Mouse (Mus musculus): ENCODE measurements around the gene Krtap5-1. TPM values are rescaled to one million over a fixed set of nuclear protein-coding genes. Genes with fewer than 3 reads are reported as not detected.

Gene Krtap5-1
- polyA plus RNA-seq, 1 experiment from 2014 or later, result not detected

Other genes with a start within 250 kb of the Krtap5-1 start
- 76.3 and 83.9 TPM in 2 replicates for gene Mob2, start 236.1 kb downstream of the Krtap5-1 start, polyA plus RNA-seq (2015; fragmentation: Nextera tagmentation; extraction: Ambion mirVana)
- gene Dusp8, start 201.3 kb downstream of the Krtap5-1 start, polyA plus RNA-seq (2015; fragmentation: Nextera tagmentation; extraction: Ambion mirVana), result 2.1 and 2.5 TPM in 2 replicates
- not detected in 2 replicates for gene Gm45618, start 176.4 kb downstream of the Krtap5-1 start, polyA plus RNA-seq (2015; fragmentation: Nextera tagmentation; extraction: Ambion mirVana)
- gene Gm39115, start 161.1 kb downstream of the Krtap5-1 start, polyA plus RNA-seq (2015; fragmentation: Nextera tagmentation; extraction: Ambion mirVana), result not detected in 2 replicates
- gene Gm45337, start 152.5 kb downstream of the Krtap5-1 start, polyA plus RNA-seq (2015; fragmentation: Nextera tagmentation; extraction: Ambion mirVana), result not detected in 2 replicates
- not detected in 2 replicates for gene Gm29735, start 140.0 kb downstream of the Krtap5-1 start, polyA plus RNA-seq (2015; fragmentation: Nextera tagmentation; extraction: Ambion mirVana)
- not detected in 2 replicates for gene Gm4553, start 131.4 kb downstream of the Krtap5-1 start, polyA plus RNA-seq (2015; fragmentation: Nextera tagmentation; extraction: Ambion mirVana)
- not detected in 2 replicates for gene Krtap5-2, start 121.1 kb downstream of the Krtap5-1 start, polyA plus RNA-seq (2015; fragmentation: Nextera tagmentation; extraction: Ambion mirVana)
- not detected in 2 replicates for gene Gm10153, start 106.7 kb downstream of the Krtap5-1 start, polyA plus RNA-seq (2015; fragmentation: Nextera tagmentation; extraction: Ambion mirVana)
- gene Krtap5-3, start 95.8 kb downstream of the Krtap5-1 start, polyA plus RNA-seq (2015; fragmentation: Nextera tagmentation; extraction: Ambion mirVana), result not detected in 2 replicates
- gene Gm7579, start 85.3 kb downstream of the Krtap5-1 start, polyA plus RNA-seq (2015; fragmentation: Nextera tagmentation; extraction: Ambion mirVana), result not detected in 2 replicates
- gene Krtap5-5, start 67.1 kb downstream of the Krtap5-1 start, polyA plus RNA-seq (2015; fragmentation: Nextera tagmentation; extraction: Ambion mirVana), result not detected in 2 replicates
- gene Gm40460, start 56.0 kb downstream of the Krtap5-1 start, polyA plus RNA-seq (2015; fragmentation: Nextera tagmentation; extraction: Ambion mirVana), result not detected in 2 replicates
- not detected in 2 replicates for gene Gm2431, start 38.8 kb downstream of the Krtap5-1 start, polyA plus RNA-seq (2015; fragmentation: Nextera tagmentation; extraction: Ambion mirVana)
- not detected in 2 replicates for gene Gm4559, start 22.8 kb downstream of the Krtap5-1 start, polyA plus RNA-seq (2015; fragmentation: Nextera tagmentation; extraction: Ambion mirVana)
- not detected in 2 replicates for gene Krtap5-4, start 6.4 kb upstream of the Krtap5-1 start, polyA plus RNA-seq (2015; fragmentation: Nextera tagmentation; extraction: Ambion mirVana)
- gene Ifitm10, start 76.6 kb upstream of the Krtap5-1 start, polyA plus RNA-seq (2015; fragmentation: Nextera tagmentation; extraction: Ambion mirVana), result 5.6 and 7.5 TPM in 2 replicates
- gene Gm49369, start 85.5 kb upstream of the Krtap5-1 start, polyA plus RNA-seq (2015; fragmentation: Nextera tagmentation; extraction: Ambion mirVana), result 2.5 and 3.2 TPM in 2 replicates
- 302 and 328 TPM in 2 replicates for gene Ctsd, start 90.9 kb upstream of the Krtap5-1 start, polyA plus RNA-seq (2015; fragmentation: Nextera tagmentation; extraction: Ambion mirVana)
- 0.48 and 1.2 TPM in 2 replicates for gene Syt8, start 137.7 kb upstream of the Krtap5-1 start, polyA plus RNA-seq (2015; fragmentation: Nextera tagmentation; extraction: Ambion mirVana)
- 17.6 and 61.1 TPM in 2 replicates for gene Tnni2, start 144.7 kb upstream of the Krtap5-1 start, polyA plus RNA-seq (2015; fragmentation: Nextera tagmentation; extraction: Ambion mirVana)
- gene Lsp1, start 163.7 kb upstream of the Krtap5-1 start, polyA plus RNA-seq (2015; fragmentation: Nextera tagmentation; extraction: Ambion mirVana), result 110 and 118 TPM in 2 replicates
- gene Tnnt3, start 201.7 kb upstream of the Krtap5-1 start, polyA plus RNA-seq (2015; fragmentation: Nextera tagmentation; extraction: Ambion mirVana), result 17.9 and 50.7 TPM in 2 replicates
- gene Mrpl23, start 235.6 kb upstream of the Krtap5-1 start, polyA plus RNA-seq (2015; fragmentation: Nextera tagmentation; extraction: Ambion mirVana), result 17.2 and 22.4 TPM in 2 replicates